Mouse (Mus musculus): ENCODE measurements around the gene Chac1.

Chac1 gene

GRCm38 (mm10) chr2:119350555-119351486 lies at the start of gene Chac1:
TSS of gene Chac1 (plus strand) at chr2:119351229.
- peak; percentile 71 for DNase-seq (ENCODE audit: low read depth, low spot score)

- DNase-seq (ENCODE audit: low read depth, low spot score) = no peak
These were observed 48.2 kb upstream of the Chac1 start for GRCm38 (mm10) chr2:119302876-119303275.

- DNase-seq (ENCODE audit: low read depth, low spot score) = no peak
These were observed 46.6 kb upstream of the Chac1 start for GRCm38 (mm10) chr2:119304391-119304790.

GRCm38 (mm10) chr2:119304798-119305208 lies 46.2 kb upstream of the Chac1 start:
- no peak for DNase-seq (ENCODE audit: low read depth, low spot score)

GRCm38 (mm10) chr2:119311544-119311943 lies 39.5 kb upstream of the Chac1 start:
- no peak for DNase-seq (ENCODE audit: low read depth, low spot score)

- no peak for DNase-seq (ENCODE audit: low read depth, low spot score)
These were observed 38.6 kb upstream of the Chac1 start for GRCm38 (mm10) chr2:119312380-119312958.

- DNase-seq (ENCODE audit: low read depth, low spot score) = no peak
These were observed 37.1 kb upstream of the Chac1 start for GRCm38 (mm10) chr2:119313780-119314479.

GRCm38 (mm10) chr2:119314742-119315310 lies 36.2 kb upstream of the Chac1 start:
- DNase-seq (ENCODE audit: low read depth, low spot score) = no peak

- DNase-seq (ENCODE audit: low read depth, low spot score) = no peak
These were observed 32.9 kb upstream of the Chac1 start for GRCm38 (mm10) chr2:119318043-119318710.

- DNase-seq (ENCODE audit: low read depth, low spot score) = no peak
These were observed 30.5 kb upstream of the Chac1 start for GRCm38 (mm10) chr2:119320571-119320970.

GRCm38 (mm10) chr2:119321771-119322586 lies 29.1 kb upstream of the Chac1 start:
- DNase-seq (ENCODE audit: low read depth, low spot score) = no peak

- no peak for DNase-seq (ENCODE audit: low read depth, low spot score)
These were observed 28.3 kb upstream of the Chac1 start for GRCm38 (mm10) chr2:119322587-119323300.

- DNase-seq (ENCODE audit: low read depth, low spot score) = no peak
These were observed 27.0 kb upstream of the Chac1 start for GRCm38 (mm10) chr2:119323866-119324575.

GRCm38 (mm10) chr2:119324576-119325318 lies 26.3 kb upstream of the Chac1 start:
- no peak for DNase-seq (ENCODE audit: low read depth, low spot score)

- DNase-seq (ENCODE audit: low read depth, low spot score) = no peak
These were observed 25.4 kb upstream of the Chac1 start, which contains the start of gene Dll4 for GRCm38 (mm10) chr2:119325568-119326143. TSS of gene Dll4 (plus strand) at chr2:119325784.

GRCm38 (mm10) chr2:119326161-119327101 lies 24.6 kb upstream of the Chac1 start:
- DNase-seq (ENCODE audit: low read depth, low spot score) = no peak

- no peak for DNase-seq (ENCODE audit: low read depth, low spot score)
These were observed 23.9 kb upstream of the Chac1 start for GRCm38 (mm10) chr2:119327102-119327480.

All from WW6 (cell line).